Mouse (Mus musculus): Measurements from ENCODE around the gene Lpxn. TPM values are rescaled to one million over a fixed set of nuclear protein-coding genes. Genes with fewer than 3 reads are reported as not detected.

Lpxn gene
- polyA plus RNA-seq, 1 experiment from 2014 or later = 1.7 TPM

Other genes starting within 250 kb of the Lpxn start
- 0.15 TPM in 1 of 2 replicates, not detected in the other for gene Gm4952, start 196.2 kb upstream of the Lpxn start, polyA plus RNA-seq (2015; fragmentation: Nextera tagmentation; extraction: Ambion mirVana)
- not detected in 2 replicates for gene Glyat, start 162.9 kb upstream of the Lpxn start, polyA plus RNA-seq (2015; fragmentation: Nextera tagmentation; extraction: Ambion mirVana)
- gene Olfr1442, start 125.8 kb upstream of the Lpxn start, polyA plus RNA-seq (2015; fragmentation: Nextera tagmentation; extraction: Ambion mirVana) = not detected in 2 replicates
- gene Olfr1443, start 118.1 kb upstream of the Lpxn start, polyA plus RNA-seq (2015; fragmentation: Nextera tagmentation; extraction: Ambion mirVana) = not detected in 2 replicates
- not detected in 2 replicates for gene Keg1, start 100.4 kb upstream of the Lpxn start, polyA plus RNA-seq (2015; fragmentation: Nextera tagmentation; extraction: Ambion mirVana)
- gene Cntf, start 30.6 kb upstream of the Lpxn start, polyA plus RNA-seq (2015; fragmentation: Nextera tagmentation; extraction: Ambion mirVana) = 1.0 and 1.5 TPM in 2 replicates
- 13.5 and 13.8 TPM in 2 replicates for gene Zfp91, start 67 bp upstream of the Lpxn start, polyA plus RNA-seq (2015; fragmentation: Nextera tagmentation; extraction: Ambion mirVana)
- gene Gm5244, start 50.5 kb downstream of the Lpxn start, polyA plus RNA-seq (2015; fragmentation: Nextera tagmentation; extraction: Ambion mirVana) = not detected in 2 replicates
- not detected in 2 replicates for gene Olfr1444, start 61.1 kb downstream of the Lpxn start, polyA plus RNA-seq (2015; fragmentation: Nextera tagmentation; extraction: Ambion mirVana)
- gene Olfr1445, start 87.7 kb downstream of the Lpxn start, polyA plus RNA-seq (2015; fragmentation: Nextera tagmentation; extraction: Ambion mirVana) = not detected in 2 replicates
- gene Olfr1446, start 97.3 kb downstream of the Lpxn start, polyA plus RNA-seq (2015; fragmentation: Nextera tagmentation; extraction: Ambion mirVana) = not detected in 2 replicates
- gene Olfr1447, start 107.5 kb downstream of the Lpxn start, polyA plus RNA-seq (2015; fragmentation: Nextera tagmentation; extraction: Ambion mirVana) = not detected in 2 replicates
- not detected in 2 replicates for gene Olfr1448, start 128.2 kb downstream of the Lpxn start, polyA plus RNA-seq (2015; fragmentation: Nextera tagmentation; extraction: Ambion mirVana)
- not detected in 2 replicates for gene Olfr1449, start 134.6 kb downstream of the Lpxn start, polyA plus RNA-seq (2015; fragmentation: Nextera tagmentation; extraction: Ambion mirVana)
- gene Olfr1450, start 154.1 kb downstream of the Lpxn start, polyA plus RNA-seq (2015; fragmentation: Nextera tagmentation; extraction: Ambion mirVana) = not detected in 2 replicates
- gene Olfr1451, start 198.8 kb downstream of the Lpxn start, polyA plus RNA-seq (2015; fragmentation: Nextera tagmentation; extraction: Ambion mirVana) = not detected in 2 replicates
- not detected in 2 replicates for gene Olfr1453, start 232.1 kb downstream of the Lpxn start, polyA plus RNA-seq (2015; fragmentation: Nextera tagmentation; extraction: Ambion mirVana)

Data from limb, embryonic 13.5 days (tissue).